Mouse (Mus musculus) subcutaneous adipose tissue, adult 2 months (tissue): Measurements from ENCODE around the gene Gtf2h3. TPM values are rescaled to one million over a fixed set of nuclear protein-coding genes. Genes with fewer than 3 reads are reported as not detected.

Source experiments
- polyA plus RNA-seq: library from polyadenylated mRNA; depleted of rRNA; stranded (reverse); fragments of >200 nt; gene quantifications from 2 replicates; pipeline ENCODE4 v1.2.3, GENCODE M21; 2012; ENCODE audit warnings: low replicate concordance; rRNA removed

Gene Gtf2h3
- polyA plus RNA-seq = 37.5 and 65.8 TPM in 2 replicates

DNA sequence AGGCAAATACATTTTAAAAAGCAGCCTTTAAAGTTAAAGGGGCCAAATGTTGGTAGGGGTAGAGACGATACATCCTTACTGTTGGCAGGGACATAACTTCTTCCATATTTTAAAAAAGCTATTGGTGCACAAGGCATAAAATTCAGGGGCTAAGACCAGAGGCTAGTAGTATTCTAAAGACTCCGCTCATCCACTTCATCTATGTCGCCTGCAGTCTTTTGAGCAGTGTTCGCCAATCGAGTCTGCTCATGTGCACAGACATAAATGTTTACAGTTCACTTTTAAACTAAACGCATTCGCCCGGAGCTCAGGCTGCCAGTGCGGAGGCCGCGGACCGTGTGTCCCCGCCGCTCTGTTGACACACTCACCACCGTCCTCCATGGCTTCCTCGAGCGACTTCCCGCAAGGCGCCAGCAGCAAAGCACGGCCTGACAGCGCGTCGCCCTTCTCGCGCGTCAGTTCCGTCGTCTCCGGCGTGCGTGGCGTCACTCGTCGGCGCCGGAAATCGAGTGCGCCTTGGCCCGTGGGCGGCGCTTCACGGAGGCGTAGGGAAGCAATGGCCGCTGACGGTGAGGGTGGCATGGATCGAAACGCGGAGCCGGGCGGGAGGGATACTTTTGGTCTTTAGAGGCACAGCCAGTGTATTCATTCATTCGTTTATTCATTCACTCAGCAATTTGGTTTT lies at the start of gene Gtf2h3, which contains the start of gene Eif2b1:
Gene Gtf2h3, plus strand, starts transcription at position 508 of the 685 bp plus-strand sequence.
Gene Eif2b1, minus strand, starts transcription at position 499 of the 685 bp plus-strand sequence.

GRCm38 (mm10) chr5:124530655-124531582 lies 48.0 kb upstream of the Gtf2h3 start, which contains the start of gene Rilpl1:
Gene Rilpl1, minus strand, starts transcription at chr5:124531391.

DNA sequence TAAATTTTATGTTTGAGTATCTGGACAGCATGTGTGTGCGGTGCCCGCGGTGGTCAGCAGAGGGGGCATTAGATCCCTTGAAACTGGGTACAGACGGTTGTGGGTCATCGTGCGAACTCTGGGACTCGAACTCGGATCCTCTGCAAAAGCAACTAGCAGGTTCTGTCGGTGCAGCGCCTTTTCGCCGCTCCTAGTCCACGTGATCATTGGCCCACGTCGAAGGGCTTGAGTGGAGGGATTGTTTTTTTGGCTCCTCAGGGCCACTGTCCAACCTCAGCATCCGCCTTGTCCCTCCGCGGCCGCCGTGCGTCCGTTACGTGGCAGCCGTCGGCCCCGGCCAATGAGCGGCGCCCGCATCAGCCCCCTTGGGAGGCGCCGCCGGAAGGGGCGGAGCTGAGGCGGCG lies 38.6 kb upstream of the Gtf2h3 start, which contains the start of gene Tmed2:
Gene Tmed2, plus strand, starts transcription at position 313 of the 404 bp plus-strand sequence.

DNA sequence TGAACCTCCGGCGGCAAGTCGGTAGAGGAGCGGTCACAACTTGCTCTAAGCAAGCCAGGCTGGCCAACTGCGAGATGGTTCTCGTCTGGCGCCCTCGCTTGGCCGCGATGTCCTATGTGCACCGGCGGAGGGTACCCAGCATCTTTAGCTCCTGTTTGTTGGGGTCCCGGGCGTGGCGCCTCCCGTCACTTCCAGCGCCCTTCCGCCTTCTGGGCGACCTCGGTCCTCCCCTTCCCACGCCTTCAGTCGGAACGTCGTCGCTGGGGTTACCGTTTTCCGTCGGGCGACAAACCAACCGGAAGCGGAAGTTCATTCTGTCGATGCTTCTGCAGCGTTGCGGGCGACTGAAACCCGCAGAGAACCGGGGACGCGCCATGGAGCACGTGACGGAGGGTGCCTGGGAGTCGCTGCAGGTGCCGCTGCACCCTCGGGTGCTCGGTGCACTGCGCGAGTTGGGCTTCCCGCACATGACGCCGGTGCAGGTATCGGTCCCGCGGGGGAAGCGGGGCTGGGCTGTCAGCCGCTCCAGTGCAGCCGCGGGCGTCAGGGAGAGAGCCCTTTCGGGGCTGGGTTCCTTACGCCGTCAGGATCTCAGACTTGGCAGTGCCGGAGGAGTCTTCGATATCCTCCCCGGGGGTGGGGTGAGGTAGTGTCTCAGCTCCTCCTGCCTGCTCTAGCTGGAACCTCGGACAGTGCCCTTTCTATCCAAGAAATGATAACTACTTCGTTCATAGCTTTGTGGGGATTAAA lies 26.2 kb upstream of the Gtf2h3 start, which contains the start of gene Ddx55:
Gene Ddx55, plus strand, starts transcription at position 307 of the 750 bp plus-strand sequence.

DNA sequence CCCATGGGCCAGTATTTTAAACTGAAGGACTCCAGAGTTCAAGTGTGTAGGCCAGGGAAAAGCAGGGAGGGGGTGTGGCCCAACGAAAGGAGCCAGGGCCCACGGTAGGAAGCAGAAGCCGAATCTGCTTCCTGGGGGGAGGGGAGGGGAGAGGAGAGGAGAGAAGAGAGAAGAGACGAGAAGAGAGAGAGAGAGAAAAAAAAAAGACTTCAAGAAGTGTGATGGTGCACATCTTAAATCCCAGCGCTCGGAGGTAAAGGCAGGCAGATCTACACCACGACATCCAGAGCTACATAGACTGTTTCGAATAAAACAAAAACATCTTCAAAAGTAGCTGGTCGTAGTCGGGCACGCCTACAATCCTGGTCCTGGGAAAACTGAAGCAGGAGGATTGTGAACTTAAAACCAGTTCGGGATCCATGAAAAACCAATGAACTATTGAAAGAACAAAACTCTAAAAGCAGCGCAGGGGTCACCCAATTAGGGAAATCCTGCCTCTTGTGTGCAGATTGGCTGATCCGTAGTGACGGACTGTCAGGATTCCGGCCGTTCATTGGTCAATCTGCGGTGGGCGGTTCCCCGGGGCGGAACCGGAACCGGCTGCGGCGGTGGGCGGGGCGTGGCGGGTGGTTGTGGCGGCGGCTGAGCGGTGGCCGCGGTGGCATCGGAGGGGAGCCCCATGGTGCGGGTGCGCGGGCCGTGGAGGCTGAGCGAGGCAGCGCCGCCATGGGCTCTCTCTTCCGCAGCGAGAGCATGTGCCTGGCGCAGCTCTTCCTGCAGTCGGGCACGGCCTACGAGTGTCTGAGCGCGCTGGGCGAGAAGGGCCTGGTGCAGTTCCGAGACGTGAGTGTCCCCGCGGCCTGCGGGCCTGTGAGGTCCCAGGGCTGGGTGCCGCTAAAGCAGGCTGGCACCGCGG lies 49.8 kb downstream of the Gtf2h3 start, which contains the start of gene Atp6v0a2:
Gene Atp6v0a2, plus strand, starts transcription at position 129 of the 916 bp plus-strand sequence.

Other genes with a start within 250 kb of the Gtf2h3 start
- gene Cdk2ap1, start 216.1 kb upstream of the Gtf2h3 start, polyA plus RNA-seq = 120 and 196 TPM in 2 replicates
- 13.3 and 22.5 TPM in 2 replicates for gene Sbno1, start 153.1 kb upstream of the Gtf2h3 start, polyA plus RNA-seq
- 84.6 and 114 TPM in 2 replicates for gene Kmt5a, start 139.2 kb upstream of the Gtf2h3 start, polyA plus RNA-seq
- 29.6 and 41.9 TPM in 2 replicates for gene Rilpl2, start 100.8 kb upstream of the Gtf2h3 start, polyA plus RNA-seq
- gene Snrnp35, start 96.0 kb upstream of the Gtf2h3 start, polyA plus RNA-seq = 4.6 and 7.0 TPM in 2 replicates
- gene Rilpl1, start 47.7 kb upstream of the Gtf2h3 start, polyA plus RNA-seq = 8.0 and 15.5 TPM in 2 replicates
- gene Tmed2, start 38.4 kb upstream of the Gtf2h3 start, polyA plus RNA-seq = 125 and 160 TPM in 2 replicates
- 11.4 and 16.9 TPM in 2 replicates for gene Ddx55, start 26.3 kb upstream of the Gtf2h3 start, polyA plus RNA-seq
- gene Eif2b1, start within 50 bp of the Gtf2h3 start, polyA plus RNA-seq = 29.8 and 37.8 TPM in 2 replicates
- gene Atp6v0a2, start 49.4 kb downstream of the Gtf2h3 start, polyA plus RNA-seq = 40.0 and 51.1 TPM in 2 replicates
- gene Dnah10, start 145.9 kb downstream of the Gtf2h3 start, polyA plus RNA-seq = 0.17 and 0.18 TPM in 2 replicates